Mouse (Mus musculus) CH12.LX (cell line): ENCODE data around the gene Bcas3.

Experiments
- CTCF ChIP-seq, 2 experiments: IDR thresholded peaks in 1 of 2; conservative IDR thresholded peaks in 1 of 2; 2 replicates each; pipeline ENCODE4 v1.5.1; 2011 to 2012; ENCODE audit warnings: low read depth in 2 of 2, low read length in 2 of 2, improper control_type of control experiment in 1 of 2, inconsistent platforms in 1 of 2, mild to moderate bottlenecking in 1 of 2, moderate library complexity in 1 of 2
- EP300 ChIP-seq: IDR thresholded peaks from 2 replicates; pipeline ENCODE4 v1.6.1; 2011; ENCODE audit warnings: low read length, improper control_type of control experiment
- GABPA ChIP-seq: IDR thresholded peaks from 2 replicates; pipeline ENCODE4 v1.6.1; 2012; ENCODE audit warnings: low read depth, low read length, improper control_type of control experiment, inconsistent platforms; ENCODE audit not compliant: insufficient replicate concordance
- HCFC1 ChIP-seq: IDR thresholded peaks from 2 replicates; pipeline ENCODE4 v1.6.1; 2012; ENCODE audit warnings: low read depth, mild to moderate bottlenecking, inconsistent platforms, low read length, improper control_type of control experiment
- NRF1 ChIP-seq: IDR thresholded peaks from 2 replicates; pipeline ENCODE4 v1.6.1; 2014; ENCODE audit warnings: low read depth, mild to moderate bottlenecking, inconsistent platforms, low read length, improper control_type of control experiment, moderate library complexity
- POLR2AphosphoS2 ChIP-seq: IDR thresholded peaks from 2 replicates; pipeline ENCODE4 v1.6.1; 2011; ENCODE audit warnings: low read depth, low read length, improper control_type of control experiment
- ZMIZ1 ChIP-seq: IDR thresholded peaks from 2 replicates; pipeline ENCODE4 v1.6.1; 2012; ENCODE audit warnings: low read depth, mild to moderate bottlenecking, inconsistent platforms, low read length, improper control_type of control experiment

- TF ChIP-seq NRF1: no peak
- no peak for TF ChIP-seq EP300
- no peak for TF ChIP-seq HCFC1
- no peak for TF ChIP-seq GABPA
- no peak for TF ChIP-seq CTCF (conservative IDR thresholded peaks at IDR 0.05 in 1 of 2, IDR thresholded peaks at IDR 0.05 in 1 of 2; ENCODE audit: low read depth in 2 of 2, low read length in 2 of 2)
- no peak for TF ChIP-seq ZMIZ1
- no peak for TF ChIP-seq POLR2AphosphoS2
Measured at GRCm38 (mm10) chr11:85681580-85682419, 328.8 kb downstream of the Bcas3 start.
